Mouse (Mus musculus) ovary, postnatal 36 days (tissue): ENCODE results near the gene Gemin5.
"Not testable (repeated sequence)": the region's sequence is repeated elsewhere in the genome, so short reads cannot be mapped to it uniquely, and the experiment has no call there.

ENCODE experiments used
- DNase-seq: peaks from one replicate; pipeline ENCODE4 v3.0.0; 2022; ENCODE audit warnings: low spot score, mixed read lengths

The Gemin5 gene

GRCm38 (mm10) chr11:58168167-58168915 lies at the start of gene Gemin5:
Gene Gemin5, minus strand, starts transcription at chr11:58168539.
- DNase-seq = peak; percentile 87

DNA sequence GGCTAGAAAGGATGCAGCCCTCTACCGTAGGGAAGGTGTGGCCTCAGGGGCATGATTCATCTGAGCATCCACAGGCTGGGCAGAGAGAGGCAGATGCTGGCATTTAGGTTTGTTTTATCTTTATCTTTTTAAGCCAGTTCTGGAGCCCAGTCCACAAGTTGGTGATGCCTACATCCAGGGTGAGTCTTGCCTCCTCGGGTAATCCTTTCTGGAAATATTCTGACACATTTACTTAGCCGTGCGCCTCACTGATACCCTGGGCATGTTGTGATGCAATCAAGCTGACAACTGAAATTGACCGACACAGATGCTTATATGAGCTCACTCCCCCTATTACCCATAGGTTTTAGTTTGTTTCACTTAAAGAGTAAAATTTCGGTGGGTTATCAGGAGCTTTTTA lies 48.5 kb upstream of the Gemin5 start:
- no peak for DNase-seq

DNA sequence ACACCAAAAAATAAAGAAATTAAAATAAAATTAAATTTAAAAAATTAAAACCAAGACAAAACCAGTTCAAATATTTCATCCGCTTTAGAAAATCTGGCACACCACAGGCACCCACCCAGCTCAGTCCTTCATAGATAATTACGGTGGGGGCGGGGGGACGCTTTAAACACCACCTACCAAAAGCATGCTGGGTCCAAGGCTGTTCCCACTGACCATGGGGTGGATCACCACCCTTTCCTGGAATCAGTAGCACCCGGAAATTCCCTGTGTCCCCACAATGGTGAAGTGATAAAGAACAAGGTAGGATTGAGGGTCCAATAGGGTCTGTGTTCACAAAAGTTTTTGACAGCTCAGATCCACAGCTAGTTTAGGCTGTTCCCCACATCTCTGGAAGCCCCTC lies 47.5 kb upstream of the Gemin5 start:
- DNase-seq = no peak

- DNase-seq = peak; percentile 11
These were observed 46.7 kb upstream of the Gemin5 start for GRCm38 (mm10) chr11:58215049-58215430.

DNA sequence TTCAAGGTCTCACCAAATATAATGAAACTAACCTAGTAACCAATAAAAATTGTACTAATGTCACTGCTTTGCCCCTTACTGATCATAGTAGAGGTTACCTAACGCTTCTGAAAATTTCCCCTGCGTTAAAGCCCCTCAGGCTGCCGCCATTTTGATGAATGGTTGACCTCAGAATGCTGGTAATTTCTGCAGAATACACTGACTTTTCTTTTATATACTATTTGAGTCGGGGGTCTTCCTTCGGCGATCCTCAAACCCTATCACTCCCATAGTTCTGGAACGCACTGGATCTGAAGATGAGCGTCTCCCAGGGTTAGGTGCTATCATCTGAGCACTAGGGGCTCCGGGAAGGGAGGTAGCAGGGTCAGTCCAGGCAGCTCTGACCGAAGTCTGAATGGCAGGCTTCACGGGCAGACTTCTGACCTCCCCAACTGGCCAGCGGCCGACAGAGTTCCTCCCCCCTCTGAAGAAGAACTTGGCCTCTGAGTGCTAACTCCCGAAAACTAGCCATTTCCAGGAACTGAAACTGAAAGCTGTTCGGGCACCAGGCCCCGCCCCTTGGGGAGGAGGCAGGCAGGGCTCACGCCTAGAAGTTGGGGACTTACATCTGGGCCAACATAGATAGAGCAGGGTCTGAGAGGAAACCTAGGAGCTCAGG lies 46.2 kb upstream of the Gemin5 start:
- DNase-seq = peak; percentile 85

DNA sequence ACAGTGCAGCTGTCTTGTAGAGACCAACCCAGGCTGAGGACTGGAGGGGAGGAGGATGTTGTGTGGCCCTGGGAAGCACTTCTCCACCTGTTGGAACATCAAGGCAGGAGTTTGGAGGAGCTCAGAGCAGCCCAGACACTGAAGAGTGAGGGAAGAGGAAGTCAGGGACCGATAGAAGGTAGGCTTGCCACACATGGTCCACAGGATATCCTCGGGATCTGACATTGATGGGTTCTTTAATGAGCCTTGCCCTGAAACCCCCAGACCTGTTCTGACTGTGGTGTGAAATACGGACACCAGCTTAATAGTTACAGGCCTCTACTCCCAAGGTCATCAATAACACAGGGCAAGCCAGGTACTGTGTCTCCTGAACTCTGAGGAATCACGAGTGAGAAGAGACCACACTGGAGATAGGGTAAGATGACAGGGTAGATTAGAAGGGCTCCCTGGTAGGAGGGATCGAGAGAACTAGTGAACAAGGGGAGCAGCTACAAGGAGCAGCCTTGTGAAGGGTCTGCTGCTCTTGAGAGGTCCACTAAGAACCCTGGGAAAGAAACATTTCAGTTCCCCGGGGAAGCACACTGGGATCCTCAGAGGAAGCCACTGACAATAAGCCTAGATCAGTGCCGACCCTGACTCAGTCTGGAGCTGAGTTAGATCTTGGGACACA lies 45.5 kb upstream of the Gemin5 start:
- DNase-seq = no peak

GRCm38 (mm10) chr11:58211682-58212067 lies 43.3 kb upstream of the Gemin5 start:
- DNase-seq = no peak

DNA sequence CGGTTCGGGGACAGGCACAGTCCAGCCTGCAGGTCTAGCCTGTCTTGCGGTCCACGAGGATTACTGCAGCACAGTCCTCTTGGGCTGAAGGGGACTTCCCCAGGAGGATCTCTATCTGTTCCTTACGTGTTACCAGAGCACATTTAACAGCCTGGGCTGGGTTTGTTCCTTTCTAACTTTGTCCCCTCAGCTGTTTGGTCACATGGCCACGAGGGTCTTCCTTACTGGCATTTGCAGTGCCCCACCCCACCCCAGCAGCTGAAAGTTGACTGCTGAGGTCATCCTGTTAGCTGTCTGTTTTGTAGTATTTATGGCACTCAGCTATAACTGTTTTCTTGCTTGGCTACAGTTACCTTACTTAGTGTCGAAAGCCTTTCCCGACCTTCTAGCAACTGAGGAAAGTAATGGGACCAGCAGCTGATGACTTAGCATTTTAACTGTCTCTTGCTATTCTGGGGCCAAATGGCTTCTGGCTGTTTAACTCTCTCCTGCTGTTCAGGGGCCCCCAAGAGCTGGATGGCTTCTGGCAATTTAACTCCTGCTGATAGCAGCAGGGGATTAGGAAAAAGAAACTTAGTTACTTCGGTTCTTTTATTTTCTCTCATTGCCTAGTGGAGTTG lies 42.8 kb upstream of the Gemin5 start:
- DNase-seq = no peak

GRCm38 (mm10) chr11:58210321-58210886 lies 42.1 kb upstream of the Gemin5 start:
- no peak for DNase-seq

DNA sequence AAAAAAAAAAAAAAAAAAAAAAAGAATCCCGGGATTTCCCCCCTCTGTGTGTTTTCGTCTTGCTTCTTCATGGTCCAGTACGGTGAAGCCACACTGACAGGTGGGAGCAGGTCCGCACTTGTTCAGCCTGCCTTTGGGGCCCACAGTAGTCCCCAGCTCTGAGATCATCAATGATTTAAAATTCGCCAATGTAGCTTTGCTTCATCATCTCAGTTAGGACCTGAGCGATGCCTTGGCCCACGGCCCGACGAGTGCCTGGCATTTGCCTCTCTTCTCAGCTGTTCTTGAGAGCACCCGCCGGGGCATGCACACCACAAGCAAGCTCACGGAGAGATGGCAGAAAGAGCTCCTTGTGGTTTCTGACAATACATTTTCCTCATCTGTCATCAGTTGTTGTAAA lies 32.7 kb upstream of the Gemin5 start:
- DNase-seq = no peak

DNA sequence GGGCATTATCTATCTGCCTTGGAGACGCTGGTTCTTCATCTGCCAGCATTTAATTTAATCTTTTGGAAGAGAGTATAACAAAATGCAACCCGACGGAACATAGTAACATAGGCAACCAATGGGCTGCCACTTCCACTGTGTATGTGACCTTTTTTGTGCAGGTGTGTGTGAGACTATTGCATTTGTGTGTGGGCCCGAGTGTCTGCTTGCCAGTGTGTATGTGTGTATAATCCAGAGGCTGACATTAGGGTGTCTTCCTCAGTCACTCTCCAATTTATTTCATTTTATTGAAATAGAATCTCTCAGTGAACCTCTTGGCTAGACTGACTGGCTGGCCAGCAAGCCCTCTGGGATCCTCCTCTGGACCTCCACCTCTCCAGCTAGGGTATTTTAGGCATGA lies 31.9 kb upstream of the Gemin5 start:
- DNase-seq = no peak

DNA sequence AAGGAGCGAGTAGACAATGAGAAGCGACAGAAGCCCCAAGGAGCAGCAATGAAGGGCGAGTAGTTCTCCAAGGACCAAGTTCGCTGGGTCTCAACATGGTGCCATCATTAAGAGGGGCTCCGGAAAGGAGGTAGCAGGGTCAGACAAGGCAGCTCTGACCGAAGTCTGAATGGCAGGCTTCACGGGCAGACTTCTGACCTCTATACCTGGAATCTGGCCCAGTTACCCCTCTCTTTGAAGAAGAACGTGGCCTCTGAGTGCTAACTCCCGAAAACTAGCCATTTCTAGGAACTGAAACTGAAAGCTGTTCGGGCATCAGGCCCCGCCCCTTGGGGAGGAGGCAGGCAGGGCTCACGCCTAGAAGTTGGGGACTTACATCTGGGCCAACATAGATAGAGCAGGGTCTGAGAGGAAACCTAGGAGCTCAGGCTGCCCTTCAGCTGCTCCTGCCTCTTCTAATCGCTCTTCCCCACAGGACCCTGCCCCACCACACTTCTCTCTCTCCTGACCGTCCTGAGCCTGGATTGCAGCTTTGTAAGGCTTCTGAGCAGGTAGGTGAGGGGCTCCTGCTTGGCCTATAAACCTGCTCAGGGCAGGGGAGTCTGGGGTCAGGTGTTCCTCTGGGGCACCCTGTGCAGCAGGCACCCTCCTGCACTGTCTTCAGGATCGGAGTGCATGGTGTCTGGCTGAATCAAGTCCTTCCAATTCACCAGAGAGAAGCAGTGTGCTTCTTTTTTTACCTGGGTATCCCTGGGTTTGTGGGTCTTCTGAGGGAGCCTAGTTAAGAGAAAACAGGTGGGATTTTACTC lies 31.1 kb upstream of the Gemin5 start, which contains the start of the genes Igtp and Irgm2:
Gene Igtp, plus strand, starts transcription at position 328 of the 809 bp plus-strand sequence.
Gene Irgm2, plus strand, starts transcription at position 390 of the 809 bp plus-strand sequence.
- peak; percentile 79 for DNase-seq

DNA sequence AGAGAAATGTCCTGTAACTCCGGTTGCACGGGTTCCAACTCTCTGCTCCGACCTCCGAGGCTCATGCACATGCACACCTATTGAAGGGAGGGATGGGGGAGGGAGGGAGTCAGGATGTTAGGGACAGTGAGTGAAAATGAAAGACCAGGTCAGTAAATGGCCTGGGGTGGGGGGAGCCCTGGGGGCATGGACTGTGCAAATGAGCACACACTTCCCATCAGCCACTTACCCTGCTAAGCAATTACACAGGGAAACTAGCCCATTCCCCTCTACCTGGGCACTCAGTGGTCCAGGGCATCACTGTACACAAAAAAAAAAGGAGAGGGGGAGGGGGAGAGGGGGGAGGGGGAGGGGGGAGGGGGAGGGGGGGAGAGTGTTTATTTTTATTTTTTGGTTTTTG lies 30.3 kb upstream of the Gemin5 start:
- no peak for DNase-seq

- no peak for DNase-seq
These were observed 25.7 kb upstream of the Gemin5 start for GRCm38 (mm10) chr11:58193860-58194520.

DNA sequence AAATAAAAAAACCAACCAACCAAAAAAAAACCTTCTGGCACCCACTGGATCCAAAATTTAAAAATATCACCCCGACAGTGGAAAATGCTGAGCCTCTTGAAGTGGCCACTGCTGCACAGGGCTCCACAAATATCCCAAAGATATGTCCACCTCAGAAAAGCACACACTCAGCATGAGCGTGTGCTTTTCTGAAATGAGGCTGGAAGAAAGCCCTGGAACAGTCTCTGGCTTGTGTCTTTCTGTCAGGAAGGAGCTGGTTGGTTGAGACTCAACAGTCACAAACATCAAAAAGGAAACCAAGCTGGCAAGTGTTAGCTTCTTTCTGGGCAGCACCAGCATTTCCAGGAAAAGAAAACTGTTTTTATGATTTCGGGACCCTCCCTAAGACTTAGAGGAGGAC lies 25.0 kb upstream of the Gemin5 start:
- no peak for DNase-seq

- no peak for DNase-seq
These were observed 21.3 kb upstream of the Gemin5 start for GRCm38 (mm10) chr11:58189675-58190074.

DNA sequence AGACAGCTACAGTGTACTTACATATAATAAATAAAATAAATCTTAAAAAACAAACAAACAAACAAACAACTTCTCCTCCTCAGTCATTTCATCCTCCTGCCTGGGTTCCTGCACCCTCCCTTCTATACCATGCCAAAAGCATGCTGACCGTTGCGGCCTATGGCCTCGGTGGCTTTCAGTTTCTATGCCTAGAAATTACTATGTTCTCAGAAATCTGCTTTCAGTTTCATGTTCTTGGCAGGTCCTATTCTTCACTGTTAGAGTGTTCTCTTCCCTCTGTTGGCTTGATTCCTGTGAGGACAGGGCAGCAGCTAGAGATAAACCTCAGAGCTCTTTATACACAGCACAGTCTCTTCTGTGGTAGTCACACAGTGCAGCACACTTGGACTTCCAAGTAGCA lies 15.2 kb upstream of the Gemin5 start:
- no peak for DNase-seq

DNA sequence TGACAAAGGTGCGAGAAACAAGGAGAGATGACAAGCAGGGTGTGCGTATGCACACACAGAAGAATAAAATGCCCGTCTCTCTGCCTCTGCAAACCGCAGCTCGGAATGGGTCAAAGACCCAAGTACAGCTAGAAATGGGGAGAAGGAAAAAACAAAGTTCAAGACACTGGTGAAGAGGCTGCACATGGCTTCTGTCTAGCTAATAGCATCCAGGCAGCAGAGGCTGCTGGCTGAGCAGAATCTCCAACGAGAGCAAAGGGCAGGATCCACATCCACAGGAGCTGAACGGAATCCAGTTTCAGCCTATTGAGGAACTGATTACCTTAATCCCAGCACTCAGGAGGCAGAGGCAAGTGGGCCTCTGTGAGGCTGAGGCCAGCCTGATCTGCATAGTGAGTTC lies 12.4 kb upstream of the Gemin5 start:
- DNase-seq = no peak

DNA sequence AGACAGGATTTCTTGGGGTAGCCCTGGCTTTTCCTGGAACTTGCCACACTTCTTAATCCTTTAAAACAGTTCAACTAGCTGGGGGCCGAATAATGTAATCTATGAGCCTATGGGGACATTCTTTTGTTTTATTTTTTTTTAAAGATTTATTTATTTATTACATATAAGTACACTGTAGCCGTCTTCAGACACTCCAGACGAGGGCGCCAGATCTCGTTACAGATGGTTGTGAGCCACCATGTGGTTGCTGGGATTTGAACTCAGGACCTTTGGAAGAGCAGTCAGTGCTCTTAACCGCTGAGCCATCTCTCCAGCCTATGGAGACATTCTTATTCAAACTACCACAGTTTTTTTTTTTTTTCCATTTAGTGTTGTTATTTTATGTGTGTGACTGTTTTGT lies 11.6 kb upstream of the Gemin5 start:
- DNase-seq = not testable (repeated sequence)

- peak; percentile 24 for DNase-seq
These were observed 11.2 kb upstream of the Gemin5 start for GRCm38 (mm10) chr11:58179563-58179962.
